Mouse (Mus musculus) testis, adult 2 months (tissue): ENCODE data around the gene Parp3.

Source experiments
- CTCF ChIP-seq: fragments of 200-500 bp; IDR thresholded peaks from 2 replicates; pipeline ENCODE4 v1.5.1; 2012; ENCODE audit warnings: low read depth, mild to moderate bottlenecking, inconsistent platforms, low read length, moderate library complexity; ENCODE audit not compliant: control insufficient read depth, insufficient read depth, insufficient replicate concordance
- POLR2A ChIP-seq: fragments of 200-500 bp; IDR thresholded peaks from 2 replicates; pipeline ENCODE4 v1.6.1; 2012; ENCODE audit warnings: low read depth, mild to moderate bottlenecking, inconsistent platforms, low read length, moderate library complexity; ENCODE audit not compliant: control insufficient read depth

DNA sequence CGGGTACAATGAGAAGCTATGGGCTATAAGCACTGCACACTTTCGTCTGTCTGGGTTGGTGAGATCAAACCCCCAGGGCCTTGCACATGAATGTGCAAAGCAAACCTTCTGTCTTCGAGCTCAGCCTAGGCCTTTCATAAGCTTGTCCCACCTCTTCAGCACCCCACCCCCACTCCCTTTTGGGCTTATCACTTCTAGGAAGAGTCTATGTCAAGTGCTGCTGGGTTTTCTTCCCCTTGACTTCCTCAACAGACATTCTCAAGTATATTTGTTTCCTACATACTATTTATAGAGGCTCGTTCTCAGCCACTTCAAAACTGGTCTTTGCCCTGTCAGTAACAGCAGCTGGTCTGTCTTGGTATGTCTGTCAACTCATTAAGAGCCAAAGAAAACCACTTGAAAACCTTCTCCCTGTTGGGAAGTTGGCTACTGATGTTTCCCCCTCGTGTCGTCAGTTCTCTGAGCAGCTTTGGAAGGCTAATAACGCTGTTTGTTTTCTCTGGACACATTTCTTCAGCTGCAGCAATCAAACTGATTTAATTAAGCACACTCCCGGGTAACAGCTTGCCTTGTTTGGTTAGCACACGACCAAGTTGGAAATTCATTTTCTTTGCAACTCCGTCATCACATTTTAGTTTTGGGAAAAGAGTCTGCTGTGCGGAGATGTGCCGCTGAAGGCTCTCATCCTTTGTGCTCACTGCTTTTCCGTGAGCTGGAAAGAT is 36.1 kb upstream of the Parp3 start:
- no peak for TF ChIP-seq CTCF
- TF ChIP-seq POLR2A = no peak
